Mouse (Mus musculus) heart, adult 9 months (tissue): ENCODE measurements at regions not wholly inside any gene's neighbourhood (a gene's known extent, or its start where the extent isn't known, plus 50 kb on each side); places are given as distances from the start of the nearest gene placed in this dataset.

ENCODE experiments used
- DNase-seq, 2 experiments: peaks; one replicate each; pipeline ENCODE4 v3.0.0; 2022; ENCODE audit warnings: low spot score in 2 of 2

- DNase-seq = no peak
Measured at GRCm38 (mm10) chr3:149180129-149180528, 189.8 kb upstream of the Adgrl2 start.

- DNase-seq = no peak
Measured at GRCm38 (mm10) chr3:149179486-149180116, 189.2 kb upstream of the Adgrl2 start.

- no peak for DNase-seq
Measured at GRCm38 (mm10) chr3:149178891-149179290, 188.5 kb upstream of the Adgrl2 start.

- no peak for DNase-seq
Measured at GRCm38 (mm10) chr3:149174689-149175390, 184.5 kb upstream of the Adgrl2 start.

- no peak for DNase-seq
Measured at GRCm38 (mm10) chr3:149173537-149173936, 183.2 kb upstream of the Adgrl2 start.

GRCm38 (mm10) chr3:149171766-149172165, 181.4 kb upstream of the Adgrl2 start:
- DNase-seq = no peak

- DNase-seq = no peak
Measured at GRCm38 (mm10) chr3:149170191-149170590, 179.8 kb upstream of the Adgrl2 start.

- no peak for DNase-seq
Measured at GRCm38 (mm10) chr3:149169442-149169841, 179.1 kb upstream of the Adgrl2 start.

- no peak for DNase-seq
Measured at GRCm38 (mm10) chr3:149167997-149168396, 177.6 kb upstream of the Adgrl2 start.

GRCm38 (mm10) chr3:149164804-149165203, 174.4 kb upstream of the Adgrl2 start:
- DNase-seq = no peak

- no peak for DNase-seq
Measured at GRCm38 (mm10) chr3:149163591-149163990, 173.2 kb upstream of the Adgrl2 start.

- DNase-seq = no peak
Measured at GRCm38 (mm10) chr3:149160833-149161232, 170.5 kb upstream of the Adgrl2 start.

- no peak for DNase-seq
Measured at GRCm38 (mm10) chr3:149157381-149157780, 167.0 kb upstream of the Adgrl2 start.

- no peak for DNase-seq
Measured at GRCm38 (mm10) chr3:149152312-149152711, 162.0 kb upstream of the Adgrl2 start.

GRCm38 (mm10) chr3:149150796-149151195, 160.4 kb upstream of the Adgrl2 start:
- no peak for DNase-seq

- no peak for DNase-seq
Measured at GRCm38 (mm10) chr3:149148608-149149007, 158.3 kb upstream of the Adgrl2 start.

- DNase-seq = no peak
Measured at GRCm38 (mm10) chr3:149147916-149148315, 157.6 kb upstream of the Adgrl2 start.

- DNase-seq = no peak
Measured at GRCm38 (mm10) chr3:149146673-149147072, 156.3 kb upstream of the Adgrl2 start.

GRCm38 (mm10) chr3:149140461-149140860, 150.1 kb upstream of the Adgrl2 start:
- DNase-seq = no peak

GRCm38 (mm10) chr3:149134028-149134938, 143.9 kb upstream of the Adgrl2 start:
- no peak for DNase-seq

- DNase-seq = no peak
Measured at GRCm38 (mm10) chr3:149118806-149119205, 128.5 kb upstream of the Adgrl2 start.

GRCm38 (mm10) chr3:149117684-149118056, 127.3 kb upstream of the Adgrl2 start:
- DNase-seq = no peak
